Mouse (Mus musculus) CH12.LX (cell line): ENCODE results near the gene Neb.

Experiments
- GABPA ChIP-seq: IDR thresholded peaks from 2 replicates; pipeline ENCODE4 v1.6.1; 2012; ENCODE audit warnings: low read depth, low read length, improper control_type of control experiment, inconsistent platforms; ENCODE audit not compliant: insufficient replicate concordance
- POLR2A ChIP-seq: IDR thresholded peaks from 2 replicates; pipeline ENCODE4 v1.6.1; 2011; ENCODE audit warnings: low read depth, mild to moderate bottlenecking, improper control_type of control experiment, low read length
- POLR2AphosphoS2 ChIP-seq: IDR thresholded peaks from 2 replicates; pipeline ENCODE4 v1.6.1; 2011; ENCODE audit warnings: low read depth, low read length, improper control_type of control experiment
- ZKSCAN1 ChIP-seq: IDR thresholded peaks from 2 replicates; pipeline ENCODE4 v1.6.1; 2012; ENCODE audit warnings: low read depth, inconsistent platforms, low read length, improper control_type of control experiment, borderline replicate concordance

DNA sequence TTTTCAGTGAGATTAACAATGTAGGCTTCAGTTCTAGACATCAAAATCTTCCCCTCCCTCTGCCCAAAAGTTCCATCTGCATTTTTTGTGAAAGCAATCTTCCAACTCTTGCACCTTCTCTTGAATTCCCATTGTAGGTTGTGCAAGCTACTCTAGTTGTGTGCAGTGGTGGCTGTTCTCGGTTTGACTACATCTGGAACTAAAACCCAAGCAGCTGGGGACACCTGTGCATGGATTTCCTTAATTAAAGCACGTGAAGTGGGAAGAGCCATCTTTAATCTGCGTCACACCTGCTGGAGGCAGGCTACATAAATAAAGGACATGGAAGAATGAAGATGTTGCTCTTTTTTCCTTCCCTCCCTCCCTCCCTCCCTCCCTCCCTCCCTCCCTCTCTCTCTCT is 11.7 kb upstream of the Neb start:
- TF ChIP-seq POLR2A: no peak
- TF ChIP-seq POLR2AphosphoS2: no peak
- TF ChIP-seq ZKSCAN1: no peak
- no peak for TF ChIP-seq GABPA
